Mouse (Mus musculus): ENCODE results near the gene Mitf. TPM values are rescaled to one million over a fixed set of nuclear protein-coding genes. Genes with fewer than 3 reads are reported as not detected.
A peak's percentile ranks its signal among the peaks of the same experiment; 100 is the strongest.

Gene Mitf
- total RNA-seq (2021) = 10 to 100 TPM; 54.0 to 58.1 TPM

GRCm38 (mm10) chr6:97806781-97807743 lies at the start of gene Mitf:
Gene Mitf, plus strand, starts transcription at chr6:97807052.
- DNase-seq = peak; percentile 95
- intact Hi-C loops (cut with DNase I) = loop anchor here (5.0 kb wide), 1 partner anchor 50 kb away; no protein-coding TSS in a partner anchor

GRCm38 (mm10) chr6:97757361-97757760 lies 49.5 kb upstream of the Mitf start:
- intact Hi-C loops (cut with DNase I) = loop anchor here (5.0 kb wide), 1 partner anchor 625 kb away; no protein-coding TSS in a partner anchor
- DNase-seq = no peak

DNA sequence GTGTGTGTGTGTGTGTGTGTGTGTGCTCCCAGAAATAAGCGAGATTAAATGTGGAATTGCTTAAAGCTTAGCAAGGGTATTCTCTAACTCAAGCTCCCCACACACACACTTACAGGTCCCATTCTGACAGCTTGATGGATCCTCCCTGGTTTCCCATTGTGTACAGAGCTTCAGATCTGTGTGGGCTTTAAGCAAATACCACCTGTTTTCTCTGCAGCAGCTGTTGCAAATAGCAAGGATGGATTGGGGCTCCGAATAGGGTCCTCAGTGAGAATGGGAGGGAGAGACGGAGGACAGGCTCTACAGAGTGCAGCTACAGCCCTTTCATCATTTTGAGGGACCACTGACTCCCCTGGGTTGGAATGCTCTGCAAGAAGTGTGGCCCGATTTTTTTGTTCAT lies 48.0 kb upstream of the Mitf start:
- intact Hi-C loops (cut with DNase I) = loop anchor here (1.0 to 5.0 kb wide), 2 partner anchors 244 to 623 kb away; no protein-coding TSS in a partner anchor

DNA sequence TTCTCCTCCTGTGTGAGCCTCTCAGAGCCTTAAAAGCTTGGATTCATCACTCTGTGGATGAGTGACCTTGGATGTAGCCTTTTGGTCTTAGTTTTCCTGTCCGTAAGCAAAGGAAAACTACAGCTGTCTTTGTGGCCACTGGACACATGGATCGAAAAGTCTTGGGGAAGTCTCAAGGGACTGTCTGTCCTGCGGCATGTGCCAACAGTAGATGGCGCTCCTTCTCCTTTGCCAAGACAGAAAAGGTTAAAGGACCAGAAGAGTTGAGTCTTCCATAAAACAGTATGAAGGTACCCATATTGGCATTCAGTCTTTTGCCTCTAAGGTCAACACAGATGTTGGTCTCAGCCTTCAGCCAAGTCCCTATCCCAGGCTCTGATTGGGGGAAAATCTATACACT lies 47.6 kb upstream of the Mitf start:
- DNase-seq = peak; percentile 54 to 72
- intact Hi-C loops (cut with DNase I) = loop anchor here (1.0 to 5.0 kb wide), 2 partner anchors 244 to 623 kb away; no protein-coding TSS in a partner anchor

More for the DNA sequence above, 48.0 kb upstream of the Mitf start:
- DNase-seq = no peak

DNA sequence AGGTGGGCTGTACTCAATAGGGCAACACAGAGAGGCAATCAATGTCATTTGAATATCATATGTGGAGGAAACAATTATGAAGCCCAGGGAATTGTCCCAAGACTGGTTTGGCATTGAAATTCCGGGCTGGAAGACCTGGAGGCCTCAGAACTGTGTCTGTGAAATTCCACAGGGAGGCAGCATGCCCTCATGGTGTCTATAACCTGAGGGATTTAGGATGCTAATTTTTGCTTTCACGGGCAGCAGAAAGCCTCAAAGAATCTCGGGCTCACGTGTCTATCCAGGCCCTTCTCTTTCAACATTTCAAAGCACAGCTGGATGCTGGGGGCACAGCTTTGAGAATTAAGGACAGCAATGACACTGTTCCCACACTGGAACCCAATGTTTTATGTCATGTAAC lies 45.5 kb upstream of the Mitf start:
- peak; percentile 26 to 60 for DNase-seq
- intact Hi-C loops (cut with DNase I) = loop anchor here (5.0 kb wide), 2 partner anchors 96 to 346 kb away; no protein-coding TSS in a partner anchor

- no peak for DNase-seq
- intact Hi-C loops (cut with DNase I) = loop anchor here (5.0 kb wide), 2 partner anchors 93 to 343 kb away; no protein-coding TSS in a partner anchor
Observed at GRCm38 (mm10) chr6:97763970-97764369, 42.9 kb upstream of the Mitf start.

GRCm38 (mm10) chr6:97767836-97768235 lies 39.0 kb upstream of the Mitf start:
- intact Hi-C loops (cut with DNase I) = no loop called here
- no peak for DNase-seq

GRCm38 (mm10) chr6:97769549-97769948 lies 37.3 kb upstream of the Mitf start:
- DNase-seq = no peak
- intact Hi-C loops (cut with DNase I) = no loop called here

- intact Hi-C loops (cut with DNase I) = no loop called here
Observed at GRCm38 (mm10) chr6:97781316-97781715, 25.5 kb upstream of the Mitf start.

DNA sequence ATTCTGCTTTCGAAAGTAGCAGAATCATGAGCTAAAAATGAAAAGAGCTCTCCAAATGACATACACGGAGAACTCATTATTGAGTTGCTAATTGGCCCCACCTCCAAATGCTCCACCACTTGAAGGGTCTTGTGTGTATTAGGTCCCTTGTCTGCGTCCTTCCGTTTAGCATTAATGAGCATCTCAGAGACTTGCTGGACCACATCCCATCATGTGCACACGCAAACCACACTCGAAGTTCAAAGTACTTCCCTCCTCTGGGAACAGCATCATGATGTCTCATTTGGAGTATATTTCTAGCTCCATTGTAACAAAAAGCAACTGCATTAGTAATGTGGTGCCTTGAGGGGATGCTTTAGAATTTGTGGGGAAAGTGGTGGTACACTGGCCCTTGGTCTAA lies 24.6 kb upstream of the Mitf start:
- no peak for DNase-seq
- intact Hi-C loops (cut with DNase I) = no loop called here

More at GRCm38 (mm10) chr6:97781316-97781715, 25.5 kb upstream of the Mitf start:
- DNase-seq = no peak

GRCm38 (mm10) chr6:97786871-97787270 lies 20.0 kb upstream of the Mitf start:
- intact Hi-C loops (cut with DNase I) = no loop called here
- no peak for DNase-seq

- intact Hi-C loops (cut with DNase I) = no loop called here
- no peak for DNase-seq
Observed at GRCm38 (mm10) chr6:97788361-97788974, 18.4 kb upstream of the Mitf start.

DNA sequence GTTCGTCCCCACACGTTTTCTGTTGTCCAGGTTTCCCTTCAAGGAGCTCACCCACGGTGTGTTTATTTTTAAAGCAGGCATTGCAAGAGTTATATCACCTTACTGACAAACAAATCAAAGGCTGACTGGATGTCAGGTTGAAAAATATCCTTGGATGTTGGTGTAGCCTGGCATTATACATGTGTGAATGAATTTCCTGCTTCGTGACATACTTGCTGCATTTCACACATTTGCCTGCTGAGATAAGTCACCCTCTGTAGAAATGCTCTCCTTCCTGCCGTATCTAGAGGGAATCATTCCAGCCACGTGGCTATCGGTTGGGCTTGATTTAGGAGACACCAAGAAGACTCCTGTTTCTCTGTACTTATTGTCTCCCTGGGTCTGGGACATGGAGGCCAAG lies 17.2 kb upstream of the Mitf start:
- DNase-seq = no peak
- intact Hi-C loops (cut with DNase I) = no loop called here

DNA sequence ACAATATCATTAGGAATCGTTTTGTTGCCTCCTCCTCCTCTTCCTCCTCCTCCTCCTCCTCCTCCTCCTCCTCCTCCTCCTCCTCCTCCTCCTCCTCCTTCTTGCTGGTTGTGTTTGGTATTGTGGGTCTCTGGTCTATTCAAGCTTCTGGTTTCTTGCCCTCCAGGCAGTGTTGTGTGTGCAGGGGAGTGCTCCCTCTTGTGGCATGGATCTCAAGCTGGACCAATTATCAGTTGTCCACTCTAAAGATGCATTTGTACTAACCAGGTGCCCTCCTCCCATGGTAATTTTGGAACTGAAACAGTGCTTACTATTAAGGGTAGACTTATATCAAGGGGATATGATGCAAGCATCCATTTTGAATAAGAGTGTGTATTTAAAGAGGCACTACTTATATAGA lies 14.7 kb upstream of the Mitf start:
- intact Hi-C loops (cut with DNase I) = no loop called here
- no peak for DNase-seq

- DNase-seq = no peak
- intact Hi-C loops (cut with DNase I) = no loop called here
Observed at GRCm38 (mm10) chr6:97795175-97795574, 11.7 kb upstream of the Mitf start.

GRCm38 (mm10) chr6:97800615-97801014 lies 6.2 kb upstream of the Mitf start:
- intact Hi-C loops (cut with DNase I) = no loop called here
- no peak for DNase-seq

- intact Hi-C loops (cut with DNase I) = loop anchor here (5.0 kb wide), 1 partner anchor 51 kb away; no protein-coding TSS in a partner anchor
- DNase-seq = no peak
Observed at GRCm38 (mm10) chr6:97806051-97806450, 801 bp upstream of the Mitf start.

DNA sequence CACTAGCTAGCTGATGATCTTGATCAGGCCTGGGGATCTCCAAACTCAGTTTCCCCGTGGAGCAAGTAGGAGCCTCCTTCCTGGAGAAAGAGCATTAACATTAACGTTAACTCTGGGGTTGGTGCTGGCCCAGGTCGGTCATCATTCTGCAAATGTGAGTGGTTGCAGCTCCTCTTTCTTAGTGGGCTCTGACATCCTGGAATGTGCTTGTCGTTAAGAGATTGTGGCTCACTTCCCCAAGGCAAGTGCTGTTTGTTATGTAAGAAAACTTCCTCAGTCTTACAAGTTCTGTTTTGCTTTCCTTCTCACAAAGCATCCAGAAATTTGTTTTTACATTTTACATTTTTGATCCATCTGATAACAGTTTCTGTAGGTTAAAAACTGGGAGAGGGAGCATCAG lies 7.3 kb downstream of the Mitf start:
- intact Hi-C loops (cut with DNase I) = no loop called here
- DNase-seq = no peak

DNA sequence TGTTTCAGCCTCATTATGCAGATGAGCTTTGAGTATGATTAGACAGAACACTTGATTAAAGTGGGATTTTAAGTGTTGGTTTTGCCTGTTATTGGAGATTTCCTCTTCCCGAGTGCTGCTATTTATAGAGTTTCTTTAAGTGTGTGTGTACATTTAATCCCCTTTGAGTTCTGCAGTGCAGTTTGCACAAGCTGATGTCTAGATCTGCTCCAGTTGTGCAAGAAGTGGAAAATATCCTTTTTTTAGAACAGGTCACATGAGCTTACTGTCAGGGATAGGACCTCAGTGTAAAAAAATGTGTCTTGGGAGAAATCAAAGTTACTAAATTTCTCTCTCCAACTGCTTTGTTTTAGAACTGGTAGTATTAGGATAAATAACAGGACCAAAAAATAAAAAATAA lies 8.9 kb downstream of the Mitf start:
- DNase-seq = no peak
- intact Hi-C loops (cut with DNase I) = no loop called here

- intact Hi-C loops (cut with DNase I) = no loop called here
- DNase-seq = no peak
Observed at GRCm38 (mm10) chr6:97816806-97817205, 10.0 kb downstream of the Mitf start.

GRCm38 (mm10) chr6:97818128-97818527 lies 11.3 kb downstream of the Mitf start:
- DNase-seq = no peak
- intact Hi-C loops (cut with DNase I) = no loop called here

Data from heart, postnatal 10 days (tissue).